Mouse (Mus musculus) CH12.LX (cell line): ENCODE measurements around the gene Dirc2. TPM values are rescaled to one million over a fixed set of nuclear protein-coding genes. Genes with fewer than 3 reads are reported as not detected.

Source experiments
- DNase-seq: peaks from one replicate; pipeline ENCODE4 v3.0.0-alpha.2; 2013; ENCODE audit errors: extremely low read depth
- H3K27ac ChIP-seq: 2 replicates; pipeline ENCODE4 v1.5.1; 2012; ENCODE audit warnings: low read depth, mild to moderate bottlenecking, control low read depth, moderate library complexity; ENCODE audit not compliant: insufficient read depth
- H3K27me3 ChIP-seq: replicated peaks from 2 replicates; pipeline ENCODE3; 2012; ENCODE audit warnings: inconsistent platforms
- H3K36me3 ChIP-seq, 2 experiments: replicated peaks in 1 of 2; 2 replicates each; pipeline versions ENCODE3 to v1.6.1; 2012; ENCODE audit warnings: inconsistent platforms in 1 of 2, low read length in 1 of 2, mild to moderate bottlenecking in 1 of 2, mixed read lengths in 1 of 2, moderate library complexity in 1 of 2; ENCODE audit not compliant: control insufficient read depth in 1 of 2, insufficient read depth in 1 of 2
- H3K4me1 ChIP-seq, 2 experiments: 2 replicates each; pipeline ENCODE4 v1.6.1; 2012; ENCODE audit warnings: inconsistent platforms in 1 of 2, moderate library complexity in 1 of 2; ENCODE audit not compliant: insufficient read depth in 2 of 2, control insufficient read depth in 1 of 2
- H3K4me2 ChIP-seq: 2 replicates; pipeline ENCODE4 v1.6.1; 2012; ENCODE audit warnings: low read depth, mild to moderate bottlenecking, control low read depth; ENCODE audit not compliant: poor library complexity, insufficient read depth, severe bottlenecking
- H3K4me3 ChIP-seq, 3 experiments: fragments of 150-350 bp in 1 of 3; sonication (generic) in 1 of 3; replicated peaks in 1 of 3; 2 replicates each; pipeline versions ENCODE3 to v1.5.1; 2011 to 2012; ENCODE audit warnings: low read depth in 2 of 3, low read length in 2 of 3, mild to moderate bottlenecking in 2 of 3, moderate library complexity in 2 of 3, control low read depth in 1 of 3, improper control_type of control experiment in 1 of 3, inconsistent platforms in 1 of 3, mixed read lengths in 1 of 3; ENCODE audit not compliant: poor library complexity in 1 of 3
- H3K79me2 ChIP-seq: replicated peaks from 2 replicates; pipeline ENCODE4 v1.6.1; 2012; ENCODE audit warnings: mild to moderate bottlenecking, moderate library complexity; ENCODE audit not compliant: control insufficient read depth, poor library complexity, insufficient read depth, severe bottlenecking; ENCODE audit errors: extremely low read depth
- H3K9ac ChIP-seq: 2 replicates; pipeline ENCODE4 v1.6.1; 2012; ENCODE audit warnings: low read depth, mild to moderate bottlenecking, control low read depth, moderate library complexity; ENCODE audit not compliant: insufficient read depth
- H3K9me3 ChIP-seq: replicated peaks from 2 replicates; pipeline ENCODE3; 2012; ENCODE audit warnings: low read length, inconsistent platforms, mixed read lengths
- BHLHE40 ChIP-seq: IDR thresholded peaks from 2 replicates; pipeline ENCODE4 v1.6.1; 2011; ENCODE audit warnings: mild to moderate bottlenecking, low read depth, low read length, improper control_type of control experiment
- CTCF ChIP-seq, 2 experiments: IDR thresholded peaks in 1 of 2; conservative IDR thresholded peaks in 1 of 2; 2 replicates each; pipeline ENCODE4 v1.5.1; 2011 to 2012; ENCODE audit warnings: low read depth in 2 of 2, low read length in 2 of 2, improper control_type of control experiment in 1 of 2, inconsistent platforms in 1 of 2, mild to moderate bottlenecking in 1 of 2, moderate library complexity in 1 of 2
- E2F4 ChIP-seq: IDR thresholded peaks from 2 replicates; pipeline ENCODE4 v1.6.1; 2011; ENCODE audit warnings: low read depth, low read length, improper control_type of control experiment; ENCODE audit not compliant: insufficient replicate concordance
- ELF1 ChIP-seq: IDR thresholded peaks from 2 replicates; pipeline ENCODE4 v1.6.1; 2014; ENCODE audit warnings: low read depth, mild to moderate bottlenecking, inconsistent platforms, low read length, improper control_type of control experiment
- EP300 ChIP-seq: IDR thresholded peaks from 2 replicates; pipeline ENCODE4 v1.6.1; 2011; ENCODE audit warnings: low read length, improper control_type of control experiment
- ETS1 ChIP-seq: conservative IDR thresholded peaks from 2 replicates; pipeline ENCODE4 v1.6.1; 2012; ENCODE audit warnings: low read depth, mild to moderate bottlenecking, inconsistent platforms, low read length, improper control_type of control experiment, moderate library complexity
- HCFC1 ChIP-seq: IDR thresholded peaks from 2 replicates; pipeline ENCODE4 v1.6.1; 2012; ENCODE audit warnings: low read depth, mild to moderate bottlenecking, inconsistent platforms, low read length, improper control_type of control experiment
- JUN ChIP-seq: IDR thresholded peaks from 2 replicates; pipeline ENCODE4 v1.6.1; 2011; ENCODE audit warnings: low read depth, mild to moderate bottlenecking, low read length, improper control_type of control experiment, moderate library complexity; ENCODE audit not compliant: insufficient read depth
- MAFK ChIP-seq: IDR thresholded peaks from 2 replicates; pipeline ENCODE4 v1.6.1; 2011; ENCODE audit warnings: low read length, improper control_type of control experiment; ENCODE audit not compliant: insufficient replicate concordance
- MAX ChIP-seq: IDR thresholded peaks from 2 replicates; pipeline ENCODE4 v1.6.1; 2011; ENCODE audit warnings: low read length, improper control_type of control experiment
- MEF2A ChIP-seq: IDR thresholded peaks from 2 replicates; pipeline ENCODE4 v1.6.1; 2014; ENCODE audit warnings: low read depth, mild to moderate bottlenecking, inconsistent platforms, low read length, improper control_type of control experiment, borderline replicate concordance
- MXI1 ChIP-seq: IDR thresholded peaks from 2 replicates; pipeline ENCODE4 v1.6.1; 2011; ENCODE audit warnings: mild to moderate bottlenecking, low read depth, low read length, improper control_type of control experiment
- NRF1 ChIP-seq: IDR thresholded peaks from 2 replicates; pipeline ENCODE4 v1.6.1; 2014; ENCODE audit warnings: low read depth, mild to moderate bottlenecking, inconsistent platforms, low read length, improper control_type of control experiment, moderate library complexity
- POLR2A ChIP-seq: IDR thresholded peaks from 2 replicates; pipeline ENCODE4 v1.6.1; 2011; ENCODE audit warnings: low read depth, mild to moderate bottlenecking, improper control_type of control experiment, low read length
- RCOR1 ChIP-seq: conservative IDR thresholded peaks from 2 replicates; pipeline ENCODE4 v1.6.1; 2012; ENCODE audit warnings: low read depth, mild to moderate bottlenecking, inconsistent platforms, low read length, improper control_type of control experiment
- SIN3A ChIP-seq: IDR thresholded peaks from 2 replicates; pipeline ENCODE4 v1.6.1; 2012; ENCODE audit warnings: low read length, improper control_type of control experiment, inconsistent platforms
- UBTF ChIP-seq: IDR thresholded peaks from 2 replicates; pipeline ENCODE4 v1.6.1; 2012; ENCODE audit warnings: low read depth, mild to moderate bottlenecking, inconsistent platforms, low read length, improper control_type of control experiment, moderate library complexity
- USF2 ChIP-seq: conservative IDR thresholded peaks from 2 replicates; pipeline ENCODE4 v1.6.1; 2011; ENCODE audit warnings: low read depth, low read length, improper control_type of control experiment
- dilution Hi-C: fragments of 300-500 bp; cut with MboI; formaldehyde crosslinking; loops from 2 replicates; pipeline ENCODE4 v1.14.3; 2020; ENCODE audit warnings: low sequenced_read_pairs; ENCODE audit not compliant: extremely low pct_unique_long_range_greater_than_20kb, extremely low pct_ligation_motif_present
- in situ Hi-C: fragments of 300-500 bp; cut with MboI; formaldehyde crosslinking; loops from 3 replicates; pipeline ENCODE4 v1.14.3; 2019; ENCODE audit warnings: low sequenced_read_pairs, low pct_ligation_motif_present, low pct_unique_long_range_greater_than_20kb, mixed read lengths
- polyA plus RNA-seq: library from polyadenylated mRNA; unstranded; fragments of >175 nt; gene quantifications from 2 replicates; pipeline ENCODE4 v1.2.1, GENCODE M21; 2012; ENCODE audit warnings: low read depth; ENCODE audit not compliant: insufficient read length
- total RNA-seq, 2 experiments: library from RNA; depleted of rRNA; stranded (reverse); fragments of 300-350 nt in 1 of 2; fragments of >200 nt in 1 of 2; gene quantifications; 2 replicates each; pipeline ENCODE4 v1.2.3; 2012 to 2014

The Dirc2 gene
- total and polyA plus RNA-seq, 3 experiments, result 5.7 to 6.9 (median 6.8) TPM

- H3K79me2 ChIP-seq, result no peaks in the 10 kb centered on the region
- H3K4me2 ChIP-seq, result no peak overlapping the region
- TF ChIP-seq NRF1 (no peak), RCOR1 (no peak), USF2 (no peak), MEF2A (no peak)
- no peak overlapping the region for H3K4me3 ChIP-seq
- in situ Hi-C loops, result no loop called here
- H3K9ac ChIP-seq, result no peak overlapping the region
- H3K27me3 ChIP-seq, result no peaks in the 10 kb centered on the region
- H3K36me3 ChIP-seq, result peaks cover 3 to 48% of the 10 kb centered on the region in 2 experiments
- no peak overlapping the region for H3K27ac ChIP-seq
- dilution Hi-C loops, result no loop called here
- no peaks in the 10 kb centered on the region for H3K4me1 ChIP-seq
- no peak for DNase-seq
- H3K9me3 ChIP-seq, result peaks cover 4% of the 10 kb centered on the region
Measured at GRCm38 (mm10) chr16:35713606-35714005, 55.5 kb downstream of the Dirc2 start.

GRCm38 (mm10) chr16:35711004-35711403 is 58.2 kb downstream of the Dirc2 start:
- H3K9me3 ChIP-seq, result no peaks in the 10 kb centered on the region
- H3K79me2 ChIP-seq, result no peaks in the 10 kb centered on the region
- no peak for DNase-seq
- no peaks in the 10 kb centered on the region for H3K4me1 ChIP-seq
- no peak overlapping the region for H3K27ac ChIP-seq
- no peak overlapping the region for H3K9ac ChIP-seq
- TF ChIP-seq POLR2A (no peak), JUN (no peak), E2F4 (no peak), UBTF (no peak), NRF1 (no peak), ELF1 (no peak), SIN3A (no peak), CTCF (conservative IDR thresholded peaks at IDR 0.05 in 1 of 2, IDR thresholded peaks at IDR 0.05 in 1 of 2; ENCODE audit: low read depth in 2 of 2, low read length in 2 of 2) (no peak), MAX (no peak), MAFK (no peak), ETS1 (no peak), EP300 (no peak), HCFC1 (no peak), BHLHE40 (no peak), MXI1 (no peak), RCOR1 (no peak)
- TF ChIP-seq, all 38 proteins: peak for 0
- dilution Hi-C loops (no loop called here), in situ Hi-C loops (no loop called here)
- Histone ChIP-seq H3K36me3 (peaks cover 2 to 41% of the 10 kb centered on the region in 2 experiments), H3K27me3 (no peaks in the 10 kb centered on the region), H3K4me3 (no peak overlapping the region), H3K4me2 (no peak overlapping the region)
